Mouse (Mus musculus) neutrophil, adult 5-6 weeks (primary cell): ENCODE data around the gene Ttc1. TPM values are rescaled to one million over a fixed set of nuclear protein-coding genes. Genes with fewer than 3 reads are reported as not detected.

Source experiments
- ATAC-seq: fragments of 151-379, 151-347 bp; 2 replicates; pipeline ENCODE4 v1.8.0; 2017; ENCODE audit warnings: mild to moderate bottlenecking, moderate TSS enrichment; ENCODE audit not compliant: insufficient number of reproducible peaks, poor library complexity, low FRiP score, severe bottlenecking; ENCODE audit errors: extremely low read depth
- total RNA-seq: library from RNA; stranded (forward); fragments of 200-1000 nt; gene quantifications from 2 replicates; pipeline ENCODE4 v1.2.3, GENCODE M21; 2017

Gene Ttc1
- 32.8 and 48.5 TPM in 2 replicates for total RNA-seq

- ATAC-seq, result peak; percentile 100
Observed at GRCm38 (mm10) chr11:43747233-43748226, at the start of gene Ttc1. Gene Ttc1 (minus strand): TSS chr11:43748008.

GRCm38 (mm10) chr11:43795992-43796391 is 48.2 kb upstream of the Ttc1 start:
- no peak for ATAC-seq

GRCm38 (mm10) chr11:43790446-43790845 is 42.6 kb upstream of the Ttc1 start:
- ATAC-seq, result no peak

GRCm38 (mm10) chr11:43783772-43784171 is 36.0 kb upstream of the Ttc1 start:
- no peak for ATAC-seq

DNA sequence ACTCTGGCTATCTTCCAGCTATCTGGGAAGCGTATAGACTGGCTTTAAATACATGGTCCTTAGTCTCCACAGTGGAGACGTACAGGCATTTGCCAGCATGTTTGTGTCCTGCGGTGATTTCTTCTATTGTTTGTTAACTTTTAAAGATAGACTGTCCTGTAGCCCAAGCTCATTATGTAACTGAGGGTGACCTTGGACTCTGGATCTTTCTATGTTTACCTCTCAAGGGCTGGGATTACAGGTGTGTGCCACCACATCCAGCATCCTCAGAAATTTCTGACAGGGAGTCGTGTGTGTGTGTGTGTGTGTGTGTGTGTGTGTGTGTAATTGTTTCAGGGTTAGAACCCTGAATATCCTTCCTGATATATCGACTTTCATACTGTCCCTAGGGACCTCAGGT is 35.3 kb upstream of the Ttc1 start:
- ATAC-seq, result no peak

DNA sequence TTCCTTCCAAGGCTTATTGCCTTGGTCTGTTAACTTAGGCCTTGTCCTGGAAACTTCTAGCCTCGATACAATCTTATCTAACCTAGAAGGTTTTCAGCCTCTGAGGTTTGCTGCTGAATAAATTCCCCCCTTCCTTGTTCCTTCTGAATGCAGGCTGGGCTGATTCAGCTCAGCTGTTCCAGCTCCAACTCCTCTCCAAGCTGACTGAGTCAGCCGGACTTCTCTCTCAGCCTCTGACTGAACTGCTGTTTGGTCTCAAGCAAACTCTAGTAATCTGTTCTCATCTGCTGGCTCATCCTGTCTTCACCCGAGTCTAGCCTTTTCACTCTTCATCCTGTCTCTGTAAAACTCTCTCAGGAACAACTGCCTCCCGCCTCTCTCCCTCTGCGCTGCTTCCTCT is 31.7 kb upstream of the Ttc1 start:
- no peak for ATAC-seq

GRCm38 (mm10) chr11:43776324-43776694 is 28.5 kb upstream of the Ttc1 start:
- ATAC-seq, result no peak

- ATAC-seq, result no peak
Observed at GRCm38 (mm10) chr11:43775469-43776323, 27.9 kb upstream of the Ttc1 start.

DNA sequence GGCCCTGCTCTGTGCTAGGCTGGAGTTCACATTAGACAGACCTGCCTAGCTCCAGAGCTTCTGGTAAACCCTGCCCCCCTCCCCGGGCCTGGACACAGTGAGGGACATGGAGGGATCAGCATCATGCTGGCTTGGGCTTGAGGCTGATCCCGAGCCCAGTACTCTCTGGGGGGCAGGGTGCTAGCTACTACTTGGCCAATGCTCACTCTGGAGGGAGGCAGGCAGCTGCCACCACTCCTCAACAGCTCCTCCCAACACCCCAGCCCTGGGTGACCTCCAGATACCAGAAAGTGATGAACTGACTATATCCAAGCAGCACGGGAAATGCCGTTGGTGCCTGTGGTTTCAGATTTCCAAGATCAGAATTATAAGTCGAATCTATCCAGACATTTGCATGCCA is 25.9 kb upstream of the Ttc1 start:
- ATAC-seq, result no peak

DNA sequence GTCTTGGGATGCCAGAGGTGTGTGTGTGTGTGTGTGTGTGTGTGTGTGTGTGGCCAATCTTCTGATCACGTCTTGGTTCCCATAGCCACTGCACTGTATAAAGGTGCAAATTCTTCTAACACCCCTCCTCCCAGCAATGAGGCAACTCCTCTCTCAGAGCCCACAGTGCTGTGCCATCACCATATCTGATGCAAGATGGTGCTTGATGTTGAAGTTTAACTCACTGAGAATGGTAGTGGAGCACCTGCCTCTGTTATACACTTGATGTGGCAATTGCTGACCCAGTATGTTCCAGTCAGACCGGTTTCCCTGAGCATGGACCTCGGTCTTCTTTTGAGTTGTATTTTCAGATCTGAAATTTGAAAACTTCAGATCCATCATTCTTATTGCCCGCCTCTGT is 22.3 kb upstream of the Ttc1 start:
- ATAC-seq, result no peak

DNA sequence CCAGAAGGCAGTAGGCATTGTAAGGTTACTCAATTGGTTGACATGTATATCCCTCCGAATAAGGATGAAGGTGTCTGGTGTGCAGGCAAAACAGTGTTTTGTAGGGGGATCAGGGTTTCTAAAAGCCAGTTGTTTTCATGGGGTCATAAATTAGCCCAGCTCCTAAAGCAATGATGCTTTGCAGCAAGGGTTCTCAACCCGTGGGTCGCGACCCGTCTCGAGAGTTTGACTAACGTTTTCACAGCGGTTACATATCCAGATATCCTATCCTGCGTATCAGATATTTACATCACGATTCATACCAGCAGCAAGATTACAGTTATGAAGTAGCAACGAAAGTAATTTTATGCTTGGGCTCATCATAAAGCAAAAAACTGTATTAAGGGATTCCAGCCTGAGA is 19.9 kb upstream of the Ttc1 start:
- no peak for ATAC-seq

- peak; percentile 86 for ATAC-seq
Observed at GRCm38 (mm10) chr11:43766922-43767648, 19.3 kb upstream of the Ttc1 start.

DNA sequence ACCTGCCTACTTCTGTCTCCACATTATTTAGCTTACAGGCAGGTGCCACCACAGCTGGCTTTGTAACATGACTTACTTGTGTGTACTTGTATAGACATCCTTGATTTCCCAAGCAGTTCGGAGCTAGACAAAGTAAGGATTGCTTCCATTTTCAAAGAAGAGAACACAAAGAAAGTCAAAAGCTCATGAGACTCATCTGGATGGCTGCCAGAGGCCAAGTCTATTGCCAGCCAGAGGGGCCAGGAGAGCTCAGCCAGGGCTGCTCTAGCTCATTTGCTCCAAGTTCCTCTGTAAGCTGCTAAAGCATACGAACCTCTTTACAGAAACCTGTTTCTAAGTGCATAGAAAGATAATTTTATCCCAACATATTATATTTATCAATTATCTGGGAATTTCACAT is 10.6 kb upstream of the Ttc1 start:
- no peak for ATAC-seq

- ATAC-seq, result no peak
Observed at GRCm38 (mm10) chr11:43755411-43755810, 7.6 kb upstream of the Ttc1 start.

DNA sequence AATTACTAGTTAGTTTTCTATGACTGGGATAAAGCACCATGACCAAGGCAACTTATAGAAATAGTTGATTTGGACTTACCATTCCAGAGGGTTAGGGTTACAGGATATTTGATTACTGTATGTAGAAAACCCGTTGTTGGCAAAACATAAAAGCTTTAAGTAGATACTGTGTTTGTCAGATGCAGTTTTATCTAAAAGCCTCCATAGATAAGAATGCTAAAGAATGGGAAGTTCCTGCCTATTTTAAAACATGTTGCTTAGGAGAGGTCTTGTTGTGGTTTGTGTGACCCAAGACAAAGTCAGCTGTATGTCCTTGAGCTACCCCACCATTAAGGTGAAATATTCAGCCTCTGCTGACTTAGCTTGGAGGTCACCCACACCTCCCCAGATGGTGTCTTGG is 6.8 kb upstream of the Ttc1 start:
- ATAC-seq, result no peak

GRCm38 (mm10) chr11:43751542-43751941 is 3.7 kb upstream of the Ttc1 start:
- ATAC-seq, result no peak

GRCm38 (mm10) chr11:43728737-43729301 is 19.0 kb downstream of the Ttc1 start:
- no peak for ATAC-seq

DNA sequence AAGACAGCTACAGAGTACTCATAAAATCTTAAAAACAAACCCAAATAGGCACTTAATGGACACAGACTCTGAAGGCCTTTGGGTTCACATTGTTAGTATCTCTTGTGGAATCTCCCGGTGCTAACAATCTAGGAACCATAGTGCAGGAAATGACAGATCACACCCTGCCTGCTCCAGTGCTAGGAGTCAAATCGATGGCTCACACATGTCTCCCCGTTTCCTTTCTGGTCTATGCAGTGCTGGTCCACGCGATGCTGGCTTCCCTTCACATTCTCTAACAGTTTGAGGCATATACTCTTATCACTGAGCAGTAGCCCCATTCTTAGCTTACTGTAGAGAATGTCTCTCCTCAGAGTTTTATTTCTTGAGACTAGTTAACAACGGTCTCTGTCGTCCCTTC is 20.0 kb downstream of the Ttc1 start:
- no peak for ATAC-seq

GRCm38 (mm10) chr11:43723411-43723810 is 24.4 kb downstream of the Ttc1 start:
- ATAC-seq, result no peak
